Mouse (Mus musculus): Measurements from ENCODE around the gene Tmem116.

GRCm38 (mm10) chr5:121476040-121476439, 24.3 kb downstream of the Tmem116 start:
- TF ChIP-seq POLR2A (IDR thresholded peaks at IDR 0.05; ENCODE audit: borderline replicate concordance, control insufficient read depth, low read depth, low read length) (no peak), CTCF (IDR thresholded peaks at IDR 0.05; ENCODE audit: control insufficient read depth, insufficient read depth, low read length) (no peak)
